Mouse (Mus musculus): ENCODE measurements around the gene Dip2c. TPM values are rescaled to one million over a fixed set of nuclear protein-coding genes. Genes with fewer than 3 reads are reported as not detected.

Dip2c gene
- total and polyA plus RNA-seq, 3 experiments = 8.0 to 26.8 (median 18.8) TPM

Other genes with a start within 250 kb of the Dip2c start
- 10 to 100 TPM; 49.1 to 72.2 TPM for gene Larp4b, start 182.6 kb upstream of the Dip2c start, total RNA-seq (2021)
- gene Larp4b, start 182.6 kb upstream of the Dip2c start, polyA plus RNA-seq (2012; rRNA removed) = 14.2 and 19.8 TPM in 2 replicates

All from adrenal gland, adult 2 months (tissue).